Mouse (Mus musculus) embryonic fibroblast, embryonic 13.5 days (primary cell): ENCODE results near the gene Ephb1. TPM values are rescaled to one million over a fixed set of nuclear protein-coding genes. Genes with fewer than 3 reads are reported as not detected.

Source experiments
- H3K27ac ChIP-seq: 2 replicates; pipeline ENCODE4 v1.5.1; 2012; ENCODE audit warnings: low read length, control low read depth, inconsistent platforms; ENCODE audit not compliant: insufficient read depth
- H3K4me1 ChIP-seq: 2 replicates; pipeline ENCODE4 v1.6.1; 2011; ENCODE audit warnings: low read length; ENCODE audit not compliant: control insufficient read depth, insufficient read depth
- H3K4me3 ChIP-seq: 2 replicates; pipeline ENCODE4 v1.5.1; 2011; ENCODE audit warnings: mild to moderate bottlenecking, control low read depth, low read length; ENCODE audit not compliant: insufficient read depth
- CTCF ChIP-seq: IDR thresholded peaks from 2 replicates; pipeline ENCODE4 v1.5.1; 2011; ENCODE audit warnings: mild to moderate bottlenecking, control low read depth, low read length, moderate library complexity, borderline replicate concordance; ENCODE audit not compliant: insufficient read depth
- POLR2A ChIP-seq: IDR thresholded peaks from 2 replicates; pipeline ENCODE4 v1.6.1; 2011; ENCODE audit warnings: low read depth, mild to moderate bottlenecking, control low read depth, low read length, moderate library complexity
- polyA plus RNA-seq: library from polyadenylated mRNA; stranded (reverse); fragments of >200 nt; gene quantifications from 2 replicates; pipeline ENCODE4 v1.2.4, GENCODE M21; 2011; ENCODE audit warnings: low read depth; ENCODE audit not compliant: missing spikeins, insufficient read length

The Ephb1 gene
- polyA plus RNA-seq, 1 experiment = 0.18 TPM

DNA sequence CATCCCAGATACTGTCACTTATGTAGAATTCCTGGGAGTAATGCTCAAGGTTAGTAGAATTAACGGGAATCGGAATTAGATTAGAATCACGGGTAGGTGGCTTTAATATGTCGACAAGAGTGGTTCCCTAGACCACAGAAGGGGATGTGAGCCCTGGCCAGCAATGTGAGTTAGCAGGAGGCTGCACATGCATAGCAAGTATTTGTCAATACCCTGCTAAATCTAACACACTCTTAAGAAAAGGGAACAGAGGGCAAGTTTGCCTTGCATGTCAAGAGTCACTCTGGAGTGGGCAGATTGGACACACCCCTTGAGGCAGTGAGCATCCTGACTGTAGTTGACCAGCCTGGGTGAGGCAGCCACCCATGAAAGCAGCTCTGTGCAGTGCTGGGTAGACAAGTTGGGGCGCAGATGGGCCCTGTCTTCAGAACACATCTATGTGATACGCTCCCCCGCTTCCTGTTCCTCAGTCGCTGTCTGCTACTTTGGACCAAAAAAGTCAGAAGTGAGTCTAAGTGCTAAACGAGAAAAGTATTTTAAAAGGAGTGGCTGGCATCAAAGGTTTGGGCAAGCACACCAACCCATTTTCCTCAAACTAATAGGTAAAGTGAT, 412.3 kb downstream of the Ephb1 start:
- Histone ChIP-seq H3K4me1 (no peaks in the 10 kb centered on the region), H3K4me3 (no peak overlapping the region), H3K27ac (no peak overlapping the region)
- TF ChIP-seq POLR2A = no peak
- no peak for TF ChIP-seq CTCF

DNA sequence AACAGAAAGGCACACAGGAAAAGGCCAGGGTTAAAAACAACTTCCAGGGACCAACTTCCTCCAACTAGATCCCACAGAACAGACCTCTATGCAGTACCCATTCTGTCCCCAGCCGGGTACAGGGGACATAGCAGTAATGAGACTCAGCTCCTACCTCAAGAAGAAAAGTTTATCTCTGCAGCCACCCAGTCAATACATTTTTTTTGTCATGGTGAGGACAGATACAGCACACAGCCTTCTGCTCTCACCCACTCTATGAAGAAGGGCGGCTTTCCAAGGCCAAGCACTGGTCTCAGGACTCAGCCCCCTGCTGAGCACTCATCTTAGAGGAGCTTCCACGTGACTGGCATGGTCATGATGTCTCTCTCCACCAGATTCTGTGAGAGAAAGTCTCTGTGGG, 414.3 kb downstream of the Ephb1 start:
- H3K4me1 ChIP-seq = no peaks in the 10 kb centered on the region
- no peak overlapping the region for H3K27ac ChIP-seq
- TF ChIP-seq POLR2A = no peak
- no peak for TF ChIP-seq CTCF
- no peak overlapping the region for H3K4me3 ChIP-seq

DNA sequence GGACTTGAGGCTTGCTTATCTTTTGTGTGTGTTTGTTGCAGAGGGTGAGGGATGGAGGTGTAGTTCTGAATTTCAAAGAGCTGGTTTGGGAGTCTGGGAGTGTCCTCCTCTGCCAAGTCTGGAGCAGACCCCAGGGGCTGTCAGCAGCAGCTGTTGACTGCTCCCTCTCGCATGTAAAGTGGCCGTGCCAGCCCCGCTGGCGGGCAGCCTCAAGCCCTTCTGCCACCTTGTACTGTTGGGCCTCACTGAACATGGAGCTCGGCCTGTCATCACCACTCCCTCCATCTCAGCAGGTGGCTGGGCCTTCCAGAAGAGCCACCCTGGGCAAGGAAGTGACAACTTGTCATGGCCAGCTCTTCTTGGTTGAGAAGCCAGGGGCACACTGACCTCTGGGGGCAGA, 415.5 kb downstream of the Ephb1 start:
- Histone ChIP-seq H3K4me1 (no peaks in the 10 kb centered on the region), H3K4me3 (no peak overlapping the region), H3K27ac (no peak overlapping the region)
- TF ChIP-seq CTCF = no peak
- TF ChIP-seq POLR2A = no peak

DNA sequence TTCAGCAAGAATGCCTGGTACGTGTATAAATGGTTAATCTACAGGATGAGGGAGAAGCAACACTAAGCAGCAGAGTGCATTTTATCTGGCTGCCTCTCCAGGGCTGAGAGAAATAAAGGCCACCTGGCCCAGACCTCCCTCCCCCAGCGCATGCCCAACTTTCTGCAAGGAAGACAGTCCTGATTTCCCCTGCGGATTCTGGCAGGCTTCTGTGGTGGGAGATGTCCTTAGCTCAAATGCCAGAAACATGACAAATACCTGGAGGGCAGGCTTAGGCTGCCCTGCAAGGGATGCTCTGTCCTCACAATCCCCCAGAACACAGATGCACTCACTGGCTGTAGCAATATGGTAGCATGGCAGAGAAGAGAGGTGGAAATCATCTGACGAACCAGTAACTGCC, 416.4 kb downstream of the Ephb1 start:
- H3K4me1 ChIP-seq = no peaks in the 10 kb centered on the region
- no peak overlapping the region for H3K27ac ChIP-seq
- no peak overlapping the region for H3K4me3 ChIP-seq
- TF ChIP-seq POLR2A (no peak), CTCF (no peak)

DNA sequence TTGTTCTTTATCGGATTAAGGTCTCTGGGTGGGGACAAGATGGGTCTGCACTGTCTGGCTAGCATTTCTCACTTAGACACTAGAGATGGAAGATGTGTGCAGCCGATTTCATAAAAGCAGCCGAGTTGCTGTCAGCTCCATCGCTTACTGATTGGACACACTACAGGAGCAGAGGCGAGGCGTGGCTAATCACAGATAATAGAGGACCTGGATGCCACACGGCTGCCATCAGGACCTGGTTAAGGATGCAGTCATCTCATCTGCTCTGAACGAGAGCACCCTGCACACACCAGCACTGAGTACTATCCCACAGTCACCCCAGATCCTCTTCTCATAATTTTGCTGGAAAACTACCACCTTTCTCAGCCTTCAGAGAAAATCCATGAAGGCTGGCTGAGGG, 419.6 kb downstream of the Ephb1 start:
- Histone ChIP-seq H3K4me3 (no peak overlapping the region), H3K27ac (no peak overlapping the region), H3K4me1 (no peaks in the 10 kb centered on the region)
- TF ChIP-seq POLR2A (no peak), CTCF (no peak)

DNA sequence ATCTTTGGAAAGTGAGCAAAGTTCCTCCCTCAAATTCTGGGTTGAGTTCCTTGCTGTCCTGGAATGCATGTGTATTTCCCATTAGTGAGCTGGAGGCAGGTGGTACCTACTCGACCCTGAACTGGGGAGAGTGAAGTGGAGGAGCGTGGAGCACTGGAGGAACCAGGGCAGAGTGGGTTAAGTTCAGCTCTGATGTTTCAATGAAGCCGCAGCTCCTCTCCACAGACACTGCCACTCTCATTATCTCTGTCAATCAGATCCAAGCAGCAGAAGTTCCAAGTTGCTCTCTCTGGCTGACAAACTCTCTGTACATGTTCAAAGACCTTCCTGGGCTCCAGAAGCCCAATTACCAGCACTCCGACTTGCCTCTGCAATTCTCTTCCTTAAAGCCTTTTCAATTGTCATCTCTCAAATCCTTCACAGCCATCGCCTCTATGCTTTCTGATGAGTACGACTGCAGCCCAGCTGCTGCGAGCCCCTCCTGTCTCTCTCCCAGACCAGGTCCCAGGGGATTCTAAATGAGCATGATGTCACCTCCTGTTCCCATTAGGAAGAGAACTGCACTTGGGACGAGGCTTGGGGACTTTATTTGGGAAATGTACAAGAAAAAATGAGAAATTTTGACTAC, 420.4 kb downstream of the Ephb1 start:
- Histone ChIP-seq H3K27ac (no peak overlapping the region), H3K4me3 (no peak overlapping the region), H3K4me1 (no peaks in the 10 kb centered on the region)
- TF ChIP-seq CTCF = no peak

DNA sequence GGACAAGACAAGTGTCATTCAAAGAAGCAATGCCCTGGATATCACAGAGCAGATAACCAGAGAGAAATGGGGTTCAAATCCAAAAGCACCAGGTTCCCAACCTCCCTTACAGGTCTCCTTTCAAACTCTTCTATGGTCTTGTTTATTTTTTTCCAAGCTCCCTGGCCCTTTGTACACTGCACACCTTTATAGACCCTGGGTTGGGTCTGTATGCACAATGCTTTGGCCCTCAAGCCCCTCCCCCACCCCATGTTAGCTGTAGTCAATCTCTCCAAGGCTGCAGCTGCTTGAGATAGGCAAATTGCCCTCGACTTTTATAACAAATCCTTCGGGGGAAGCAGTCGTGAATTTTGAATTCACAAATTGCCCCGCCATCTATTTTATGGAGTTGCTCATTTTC, 429.7 kb downstream of the Ephb1 start:
- no peaks in the 10 kb centered on the region for H3K4me1 ChIP-seq
- H3K4me3 ChIP-seq = no peak overlapping the region
- no peak for TF ChIP-seq POLR2A
- TF ChIP-seq CTCF = no peak
- no peak overlapping the region for H3K27ac ChIP-seq

DNA sequence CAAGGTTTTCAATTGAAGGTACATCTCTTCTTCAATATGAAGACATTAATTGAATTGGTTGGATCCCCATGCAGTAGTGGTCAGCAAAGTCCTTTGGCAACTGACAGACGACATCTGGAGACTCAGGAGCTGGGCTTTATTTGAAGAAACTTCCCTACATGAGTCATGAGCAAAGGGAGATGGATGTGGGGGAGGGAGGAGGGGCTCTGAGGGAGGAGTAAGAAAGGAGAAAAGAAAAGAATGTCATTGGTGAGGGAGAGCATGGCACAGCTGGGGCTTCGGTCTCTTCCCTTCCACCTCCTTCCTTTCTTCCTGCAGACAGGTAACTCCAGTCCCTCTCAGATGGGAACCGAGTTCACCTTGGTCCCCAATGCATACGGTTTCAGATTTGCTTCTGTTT, 431.6 kb downstream of the Ephb1 start:
- TF ChIP-seq POLR2A (no peak), CTCF (no peak)
- Histone ChIP-seq H3K4me1 (no peaks in the 10 kb centered on the region), H3K27ac (no peak overlapping the region), H3K4me3 (no peak overlapping the region)

DNA sequence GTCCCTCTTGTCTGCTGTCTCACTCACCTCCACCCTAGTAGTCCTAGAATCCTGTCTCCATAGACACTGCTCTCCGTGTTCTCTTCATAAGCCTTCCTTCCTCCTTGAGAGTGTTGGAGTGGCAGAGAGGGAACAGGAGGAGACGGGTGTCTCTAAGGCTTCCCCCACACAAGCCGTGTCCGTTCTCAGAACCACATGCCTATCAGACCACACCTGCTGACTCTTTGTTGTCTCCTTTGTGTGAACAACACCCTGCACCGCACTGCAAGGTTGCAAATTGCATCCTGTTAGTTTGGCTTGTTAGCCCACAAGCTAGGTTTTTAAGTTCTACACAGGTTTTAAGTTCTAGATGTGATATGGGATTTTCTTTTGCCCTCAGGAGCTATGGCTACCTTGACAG, 435.2 kb downstream of the Ephb1 start:
- H3K27ac ChIP-seq = no peak overlapping the region
- H3K4me1 ChIP-seq = no peaks in the 10 kb centered on the region
- TF ChIP-seq POLR2A = no peak
- no peak for TF ChIP-seq CTCF
- H3K4me3 ChIP-seq = no peak overlapping the region

DNA sequence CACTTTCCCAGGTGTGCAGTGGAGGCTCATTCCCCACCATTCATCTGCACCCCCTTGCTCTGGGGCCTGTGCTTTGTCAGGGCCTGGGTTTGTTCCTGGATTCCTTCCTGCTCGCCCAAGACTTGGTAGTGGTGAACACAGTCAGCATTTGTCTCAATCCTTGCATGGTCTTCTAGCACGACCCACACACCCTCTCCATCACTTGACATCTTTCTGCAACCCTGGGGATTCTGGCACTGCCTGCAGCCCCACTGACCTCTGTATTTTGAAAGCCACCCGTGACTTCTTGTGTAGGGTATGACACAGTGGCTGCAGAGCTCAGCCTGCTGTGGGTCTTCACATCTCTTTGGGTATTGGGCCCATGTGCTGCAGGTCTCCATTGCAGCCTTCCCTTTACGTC, 435.7 kb downstream of the Ephb1 start:
- H3K4me1 ChIP-seq = no peaks in the 10 kb centered on the region
- TF ChIP-seq CTCF (no peak), POLR2A (no peak)
- no peak overlapping the region for H3K27ac ChIP-seq
- H3K4me3 ChIP-seq = no peak overlapping the region
